Mouse (Mus musculus) layer of hippocampus, adult 2 months (tissue): ENCODE measurements around the gene Calhm2. TPM values are rescaled to one million over a fixed set of nuclear protein-coding genes. Genes with fewer than 3 reads are reported as not detected.
"Not testable (repeated sequence)": the region's sequence is repeated elsewhere in the genome, so short reads cannot be mapped to it uniquely, and the experiment has no call there.

ENCODE experiments used
- DNase-seq, 2 experiments: peaks; one replicate each; pipeline ENCODE4 v3.0.0; 2022; ENCODE audit warnings: low spot score in 2 of 2
- H3K27ac ChIP-seq: fragments of 200-600 bp; 2 replicates; pipeline ENCODE4 v1.8.1; 2022
- H3K4me3 ChIP-seq: fragments of 200-600 bp; 2 replicates; pipeline ENCODE4 v1.8.1; 2022; ENCODE audit warnings: mild to moderate bottlenecking
- CTCF ChIP-seq: fragments of 200-600 bp; conservative IDR thresholded peaks from 2 replicates; pipeline ENCODE4 v1.8.1; 2022; ENCODE audit warnings: antibody characterized with exemption, mild to moderate bottlenecking, moderate library complexity
- total RNA-seq, 2 experiments: library from RNA; stranded (reverse); gene quantifications; 2 replicates each; pipeline ENCODE4 v1.2.3; 2021

Gene Calhm2
- total RNA-seq, 2 experiments from 2014 or later, result 4.1 to 5.5 TPM

- H3K27ac ChIP-seq, result no peak overlapping the region
- no peak overlapping the region for H3K4me3 ChIP-seq
Measured at GRCm38 (mm10) chr19:47142438-47142837, 4.3 kb upstream of the Calhm2 start.

DNA sequence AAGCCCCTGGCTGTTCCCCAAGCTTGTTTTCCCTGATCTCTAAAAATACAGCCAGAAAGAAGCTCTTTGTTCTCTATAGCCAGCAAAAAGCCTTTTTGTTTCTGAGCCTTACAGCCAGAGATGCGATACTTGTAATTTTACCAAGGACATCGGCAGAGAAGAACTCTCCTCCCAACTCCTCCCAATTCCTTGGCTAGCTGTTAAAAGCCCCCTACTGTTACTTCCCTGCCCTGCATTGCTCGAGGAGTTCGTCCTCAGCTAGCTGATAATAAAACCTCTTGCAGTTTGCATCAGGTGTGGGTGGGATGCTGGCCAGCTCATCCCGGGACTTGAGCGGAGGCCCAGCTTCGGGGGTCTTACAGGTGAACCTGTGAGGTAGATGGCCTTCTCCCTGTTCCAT is 1.5 kb upstream of the Calhm2 start:
- not testable (repeated sequence) for H3K27ac ChIP-seq, H3K4me3 ChIP-seq, DNase-seq

More at GRCm38 (mm10) chr19:47142438-47142837, 4.3 kb upstream of the Calhm2 start:
- no peak for DNase-seq
- no peak for TF ChIP-seq CTCF

DNA sequence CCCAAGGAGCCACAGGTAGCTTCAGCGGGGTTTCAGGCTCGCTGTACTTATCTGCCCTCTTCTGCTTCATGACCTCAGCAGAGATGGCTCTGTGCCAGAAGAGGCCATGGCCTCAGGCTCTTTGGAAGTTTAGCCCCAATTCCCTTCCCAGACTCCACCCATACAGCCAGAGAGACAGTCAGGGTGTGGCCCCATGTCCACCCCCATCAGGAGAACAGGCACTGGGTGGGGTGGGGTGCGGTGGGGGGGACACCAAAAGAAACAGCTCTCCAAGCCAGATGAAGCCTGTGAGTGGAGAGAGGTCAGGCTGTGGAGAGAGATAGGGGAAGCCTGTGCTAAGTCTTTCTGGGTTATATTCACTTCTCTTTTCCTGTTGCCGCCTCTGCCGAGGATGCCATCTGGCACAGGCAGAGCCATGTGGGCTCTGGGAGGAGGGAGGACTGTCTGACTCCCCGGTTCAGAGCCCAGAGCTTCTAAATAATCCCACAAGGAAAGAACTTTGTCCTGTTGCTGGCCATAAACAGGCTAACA is 978 bp downstream of the Calhm2 start:
- peak; percentile 65 to 69 for DNase-seq
- Histone ChIP-seq H3K4me3 (peak overlapping the region; percentile 62), H3K27ac (peak overlapping the region; percentile 92)
- no peak for TF ChIP-seq CTCF

DNA sequence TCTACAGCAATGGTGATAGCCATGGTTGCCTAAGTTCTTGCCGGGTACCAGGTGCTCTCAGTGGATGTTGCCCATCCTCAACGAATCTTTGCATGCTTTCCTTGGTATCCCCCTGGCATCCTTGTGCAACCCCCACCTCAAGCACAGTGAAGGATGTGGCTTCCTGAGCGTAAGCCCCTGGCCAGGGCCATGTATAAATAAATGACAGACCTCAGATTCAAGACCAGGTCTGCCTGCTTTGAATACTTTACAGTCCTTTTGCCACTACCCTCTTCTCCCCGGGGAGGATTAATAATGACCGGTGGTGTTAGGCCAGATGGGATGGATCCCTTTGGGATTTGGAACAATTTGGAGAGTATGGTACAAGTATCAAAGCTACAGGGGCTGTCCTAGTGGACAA is 1.9 kb downstream of the Calhm2 start:
- no peak for TF ChIP-seq CTCF
- peak overlapping the region; percentile 92; the same call in 1 of the 2 replicates for H3K27ac ChIP-seq
- DNase-seq, result no peak
- H3K4me3 ChIP-seq, result no peak overlapping the region; the same call in 1 of the 2 replicates

GRCm38 (mm10) chr19:47135568-47135967 is 2.5 kb downstream of the Calhm2 start:
- Histone ChIP-seq H3K4me3 (no peak overlapping the region), H3K27ac (peak overlapping the region; percentile 28; the same call in 1 of the 2 replicates)
- TF ChIP-seq CTCF, result no peak
- no peak for DNase-seq

DNA sequence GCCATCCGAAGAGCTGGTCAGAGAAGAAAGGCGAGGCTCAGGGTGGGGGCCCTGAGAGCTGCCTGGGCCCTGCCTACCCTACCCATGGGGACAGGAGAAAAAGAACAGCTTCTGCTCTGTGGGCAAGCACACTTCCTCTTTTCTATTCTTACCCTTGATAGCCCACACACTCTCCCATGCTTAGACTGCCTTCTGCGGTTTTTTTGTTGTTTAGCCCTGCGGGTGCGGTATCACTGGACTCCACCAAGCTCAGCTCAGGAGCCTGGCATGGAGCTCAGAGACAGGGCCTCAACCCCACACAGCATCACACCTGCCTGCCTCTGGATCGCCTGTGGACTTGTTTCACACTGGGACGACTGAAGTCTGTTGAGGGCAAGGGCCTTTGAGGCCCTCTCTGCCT is 4.9 kb downstream of the Calhm2 start:
- TF ChIP-seq CTCF, result no peak
- H3K4me3 ChIP-seq, result no peak overlapping the region
- H3K27ac ChIP-seq, result no peak overlapping the region
- no peak for DNase-seq

- no peak overlapping the region for H3K4me3 ChIP-seq
- TF ChIP-seq CTCF, result no peak
- DNase-seq, result no peak
- no peak overlapping the region for H3K27ac ChIP-seq
Measured at GRCm38 (mm10) chr19:47130551-47131125, 7.5 kb downstream of the Calhm2 start.

DNA sequence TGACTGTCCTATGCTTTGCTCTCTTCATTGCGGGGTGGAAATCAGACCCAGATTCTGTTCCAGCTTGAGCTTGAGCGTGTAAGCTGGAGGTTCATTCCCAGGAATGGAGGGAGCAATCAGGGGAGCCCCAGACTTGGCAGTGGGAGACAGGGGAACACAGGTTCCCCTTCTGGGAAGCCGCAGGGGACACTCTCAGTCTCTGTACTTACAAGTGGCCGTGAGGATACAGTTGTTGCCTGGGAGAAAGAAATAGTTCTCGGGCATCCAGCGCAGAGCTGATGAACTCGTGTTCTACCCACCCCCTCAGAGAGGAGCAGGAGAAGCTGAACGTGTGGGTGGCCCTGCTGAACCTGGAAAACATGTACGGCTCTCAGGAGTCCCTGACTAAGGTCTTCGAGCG is 9.3 kb downstream of the Calhm2 start:
- H3K27ac ChIP-seq, result no peak overlapping the region
- DNase-seq, result no peak
- TF ChIP-seq CTCF, result no peak
- no peak overlapping the region for H3K4me3 ChIP-seq

- no peak for DNase-seq
Measured at GRCm38 (mm10) chr19:47128164-47128563, 9.9 kb downstream of the Calhm2 start.

GRCm38 (mm10) chr19:47122802-47123201 is 15.3 kb downstream of the Calhm2 start:
- Histone ChIP-seq H3K4me3 (no peak overlapping the region), H3K27ac (no peak overlapping the region)
- no peak for DNase-seq
- peak; percentile 82 for TF ChIP-seq CTCF

More at GRCm38 (mm10) chr19:47128164-47128563, 9.9 kb downstream of the Calhm2 start:
- Histone ChIP-seq H3K4me3 (no peak overlapping the region), H3K27ac (peak overlapping the region; percentile 14; the same call in 1 of the 2 replicates)
- TF ChIP-seq CTCF, result no peak

DNA sequence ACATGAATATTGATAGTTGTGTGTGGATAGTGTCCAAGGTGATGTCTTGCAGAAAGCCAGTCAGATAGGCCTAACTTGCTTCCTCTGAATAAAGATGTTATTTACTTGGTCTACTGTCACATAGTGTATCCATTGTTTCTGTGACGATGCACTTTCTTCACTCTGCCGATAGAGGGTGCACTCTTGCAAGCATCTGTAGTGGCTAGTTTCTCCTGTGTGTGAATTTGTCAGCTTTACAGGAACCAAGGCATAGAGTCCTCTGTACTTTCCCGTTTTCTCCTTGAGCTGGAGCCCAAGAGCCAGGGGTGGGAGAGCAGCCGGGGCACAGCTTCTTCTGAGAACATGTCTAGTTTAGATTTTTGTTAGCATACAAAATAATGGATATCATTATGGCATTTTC is 17.0 kb downstream of the Calhm2 start:
- peak in 1 of 2 experiments; percentile 24 for DNase-seq
- no peak overlapping the region for H3K4me3 ChIP-seq
- H3K27ac ChIP-seq, result no peak overlapping the region
- TF ChIP-seq CTCF, result peak; percentile 88

GRCm38 (mm10) chr19:47118634-47119033 is 19.5 kb downstream of the Calhm2 start:
- TF ChIP-seq CTCF, result no peak
- Histone ChIP-seq H3K4me3 (no peak overlapping the region), H3K27ac (peak overlapping the region; percentile 89)
- DNase-seq, result peak in 1 of 2 experiments; percentile 46

- H3K27ac ChIP-seq, result no peak overlapping the region
- no peak overlapping the region for H3K4me3 ChIP-seq
- no peak for TF ChIP-seq CTCF
- DNase-seq, result no peak
Measured at GRCm38 (mm10) chr19:47104641-47105271, 33.3 kb downstream of the Calhm2 start.

- TF ChIP-seq CTCF, result no peak
- no peak for DNase-seq
- H3K4me3 ChIP-seq, result no peak overlapping the region
- no peak overlapping the region for H3K27ac ChIP-seq
Measured at GRCm38 (mm10) chr19:47101080-47101479, 37.0 kb downstream of the Calhm2 start.
